Comparison of ENCODE assay signal across 35 mouse cellular contexts in genomic region chr6:54657861-54658260, GRCm38 (mm10).
"Had no signal": no experiment of that assay in that cellular context is flagged by ENCODE, and none has a peak within 500 bp of the region (broad histone marks: within the 10 kb centered on the region; RNA-seq: fewer than 3 reads in every experiment).

No protein-coding gene starts in this region.

- H3K9me3 ChIP-seq: heart, embryonic 10.5 days; heart, embryonic 12.5 days; heart, embryonic 13.5 days; heart, embryonic 15.5 days; hindbrain, embryonic 10.5 days; hindbrain, embryonic 12.5 days; hindbrain, embryonic 13.5 days; hindbrain, embryonic 15.5 days; intestine, embryonic 15.5 days; kidney, embryonic 15.5 days had no signal

- H3K4me2 ChIP-seq: heart, embryonic 11.5 days; heart, embryonic 12.5 days; heart, embryonic 13.5 days; heart, embryonic 15.5 days; hindbrain, embryonic 12.5 days; hindbrain, embryonic 13.5 days; hindbrain, embryonic 14.5 days; hindbrain, embryonic 15.5 days; intestine, embryonic 15.5 days; kidney, embryonic 15.5 days had no signal

- H3K9ac ChIP-seq: heart, embryonic 12.5 days; heart, embryonic 13.5 days; heart, embryonic 15.5 days; hindbrain, embryonic 12.5 days; hindbrain, embryonic 13.5 days; hindbrain, embryonic 14.5 days; hindbrain, embryonic 15.5 days; intestine, embryonic 15.5 days; kidney, embryonic 15.5 days had no signal

- H3K27ac ChIP-seq: heart, embryonic 10.5 days; heart, embryonic 13.5 days; heart, embryonic 15.5 days; hindbrain, embryonic 10.5 days; hindbrain, embryonic 12.5 days; hindbrain, embryonic 13.5 days; hindbrain, embryonic 14.5 days; hindbrain, embryonic 15.5 days; hindbrain, postnatal 0 days; intestine, embryonic 15.5 days; kidney, embryonic 15.5 days; kidney, postnatal 0 days; layer of hippocampus, adult 2 months had no signal

- DNase-seq: heart, postnatal 10 days; heart, postnatal 14 days; heart, postnatal 36 days; heart, postnatal 4 days; kidney, adult 11 months; kidney, adult 18-20 months; kidney, adult 2 months; kidney, adult 8-10 months; kidney, adult 9 months; kidney, postnatal 10 days; kidney, postnatal 14 days; kidney, postnatal 25 days; kidney, postnatal 36 days; kidney, postnatal 4 days; layer of hippocampus, adult 9-11 months; layer of hippocampus, postnatal 36 days had no signal

- H3K36me3 ChIP-seq: heart, embryonic 10.5 days; heart, embryonic 12.5 days; heart, embryonic 13.5 days; heart, embryonic 15.5 days; hindbrain, embryonic 10.5 days; hindbrain, embryonic 12.5 days; hindbrain, embryonic 13.5 days; hindbrain, embryonic 15.5 days; intestine, embryonic 15.5 days; kidney, embryonic 15.5 days had no signal

- H3K27me3 ChIP-seq: heart, embryonic 12.5 days; heart, embryonic 13.5 days; heart, embryonic 15.5 days; hindbrain, embryonic 12.5 days; hindbrain, embryonic 13.5 days; hindbrain, embryonic 15.5 days; intestine, embryonic 15.5 days; kidney, embryonic 15.5 days had no signal

- H3K4me1 ChIP-seq: heart, embryonic 10.5 days; heart, embryonic 13.5 days; heart, embryonic 15.5 days; hindbrain, embryonic 10.5 days; hindbrain, embryonic 12.5 days; hindbrain, embryonic 13.5 days; hindbrain, embryonic 15.5 days; intestine, embryonic 15.5 days; kidney, embryonic 15.5 days had no signal

- ATAC-seq: hindbrain, embryonic 16.5 days; hindbrain, postnatal 0 days; inflammation-experienced regulatory T-cells, adult 6 months; intestine, embryonic 15.5 days; intestine, embryonic 16.5 days; intestine, postnatal 0 days had no signal

- H3K4me3 ChIP-seq: heart, embryonic 10.5 days; heart, embryonic 12.5 days; heart, embryonic 13.5 days; heart, embryonic 15.5 days; hindbrain, embryonic 10.5 days; hindbrain, embryonic 12.5 days; hindbrain, embryonic 13.5 days; hindbrain, embryonic 15.5 days; intestine, embryonic 15.5 days; kidney, embryonic 15.5 days; layer of hippocampus, adult 2 months had no signal
